Mouse (Mus musculus): ENCODE measurements around the gene Mprip. TPM values are rescaled to one million over a fixed set of nuclear protein-coding genes. Genes with fewer than 3 reads are reported as not detected.

Gene Mprip
- polyA plus RNA-seq, 1 experiment from 2014 or later = 43.8 TPM

GRCm38 (mm10) chr11:59779406-59779805, 118.3 kb downstream of the Mprip start:
- Histone ChIP-seq H3K27ac (ENCODE audit: low read length) (no peak overlapping the region), H3K4me2 (replicated peaks; ENCODE audit: low read depth, low read length) (no peak overlapping the region), H3K27me3 (ENCODE audit: insufficient read depth, low read length) (no peaks in the 10 kb centered on the region), H3K36me3 (ENCODE audit: insufficient read depth, low read length) (peaks cover 27% of the 10 kb centered on the region), H3K9ac (replicated peaks; ENCODE audit: low read length) (no peak overlapping the region), H3K4me1 (ENCODE audit: insufficient read depth, low read length) (no peaks in the 10 kb centered on the region), H3K9me3 (ENCODE audit: low read length) (no peaks in the 10 kb centered on the region), H3K4me3 (ENCODE audit: low read length) (no peak overlapping the region)
- WGBS = 74% methylated on average over 4 of the region's 4 CpGs
- ATAC-seq (ENCODE audit: low FRiP score, low TSS enrichment) = no peak

GRCm38 (mm10) chr11:59780241-59780640, 119.1 kb downstream of the Mprip start:
- no peak for ATAC-seq (ENCODE audit: low FRiP score, low TSS enrichment)
- Histone ChIP-seq H3K36me3 (ENCODE audit: insufficient read depth, low read length) (peaks cover 23% of the 10 kb centered on the region), H3K27ac (ENCODE audit: low read length) (no peak overlapping the region), H3K4me1 (ENCODE audit: insufficient read depth, low read length) (no peaks in the 10 kb centered on the region), H3K4me3 (ENCODE audit: low read length) (no peak overlapping the region), H3K9me3 (ENCODE audit: low read length) (no peaks in the 10 kb centered on the region), H3K27me3 (ENCODE audit: insufficient read depth, low read length) (no peaks in the 10 kb centered on the region), H3K4me2 (replicated peaks; ENCODE audit: low read depth, low read length) (no peak overlapping the region), H3K9ac (replicated peaks; ENCODE audit: low read length) (no peak overlapping the region)
- WGBS = 87% methylated on average over 4 of the region's 4 CpGs

GRCm38 (mm10) chr11:59782091-59782590, 121.0 kb downstream of the Mprip start:
- Histone ChIP-seq H3K4me3 (ENCODE audit: low read length) (no peak overlapping the region), H3K4me1 (ENCODE audit: insufficient read depth, low read length) (0 out of 2 replicates have a peak, but pooled peaks cover 4% of the 10 kb centered on the region), H3K9ac (replicated peaks; ENCODE audit: low read length) (no peak overlapping the region), H3K9me3 (ENCODE audit: low read length) (no peaks in the 10 kb centered on the region), H3K27me3 (ENCODE audit: insufficient read depth, low read length) (no peaks in the 10 kb centered on the region), H3K27ac (ENCODE audit: low read length) (no peak overlapping the region), H3K4me2 (replicated peaks; ENCODE audit: low read depth, low read length) (no peak overlapping the region), H3K36me3 (ENCODE audit: insufficient read depth, low read length) (peaks cover 6% of the 10 kb centered on the region)
- ATAC-seq (ENCODE audit: low FRiP score, low TSS enrichment) = no peak
- 86% methylated on average over 7 of the region's 7 CpGs for WGBS

- H3K4me2 ChIP-seq (replicated peaks; ENCODE audit: low read depth, low read length) = no peak overlapping the region
- 91% methylated on average over 6 of the region's 6 CpGs for WGBS
- H3K9me3 ChIP-seq (ENCODE audit: low read length) = no peaks in the 10 kb centered on the region
- no peaks in the 10 kb centered on the region for H3K27me3 ChIP-seq (ENCODE audit: insufficient read depth, low read length)
- no peak overlapping the region for H3K27ac ChIP-seq (ENCODE audit: low read length)
- H3K9ac ChIP-seq (replicated peaks; ENCODE audit: low read length) = no peak overlapping the region
- H3K4me3 ChIP-seq (ENCODE audit: low read length) = no peak overlapping the region
- no peaks in the 10 kb centered on the region for H3K36me3 ChIP-seq (ENCODE audit: insufficient read depth, low read length)
- no peak for ATAC-seq (ENCODE audit: low FRiP score, low TSS enrichment)
- peaks cover 10% of the 10 kb centered on the region; the same call in 1 of the 2 replicates for H3K4me1 ChIP-seq (ENCODE audit: insufficient read depth, low read length)
Observed at GRCm38 (mm10) chr11:59783591-59783990, 122.5 kb downstream of the Mprip start.

- Histone ChIP-seq H3K4me3 (ENCODE audit: low read length) (peak overlapping the region; percentile 37), H3K36me3 (ENCODE audit: insufficient read depth, low read length) (peaks cover 5% of the 10 kb centered on the region; the same call in 1 of the 2 replicates), H3K4me1 (ENCODE audit: insufficient read depth, low read length) (peaks cover 10% of the 10 kb centered on the region; the same call in 1 of the 2 replicates), H3K27ac (ENCODE audit: low read length) (no peak overlapping the region), H3K9me3 (ENCODE audit: low read length) (no peaks in the 10 kb centered on the region), H3K4me2 (replicated peaks; ENCODE audit: low read depth, low read length) (peak overlapping the region; percentile 57), H3K27me3 (ENCODE audit: insufficient read depth, low read length) (no peaks in the 10 kb centered on the region), H3K9ac (replicated peaks; ENCODE audit: low read length) (peak overlapping the region; percentile 9)
- ATAC-seq (ENCODE audit: low FRiP score, low TSS enrichment) = peak; percentile 33
- 39% methylated on average over 15 of the region's 15 CpGs for WGBS
Observed at GRCm38 (mm10) chr11:59786444-59787198, 125.5 kb downstream of the Mprip start.

- Histone ChIP-seq H3K4me3 (ENCODE audit: low read length) (peak within 1 kb of the TSS; percentile 37), H3K27me3 (ENCODE audit: insufficient read depth, low read length) (no peaks in the 10 kb centered on the region), H3K27ac (ENCODE audit: low read length) (no peak within 1 kb of the TSS), H3K36me3 (ENCODE audit: insufficient read depth, low read length) (peaks cover 12% of the 10 kb centered on the region), H3K4me2 (replicated peaks; ENCODE audit: low read depth, low read length) (peak within 1 kb of the TSS; percentile 57), H3K9me3 (ENCODE audit: low read length) (no peaks in the 10 kb centered on the region), H3K9ac (replicated peaks; ENCODE audit: low read length) (peak within 1 kb of the TSS; percentile 9), H3K4me1 (ENCODE audit: insufficient read depth, low read length) (peaks cover 10% of the 10 kb centered on the region; the same call in 1 of the 2 replicates)
- WGBS = under 1% methylated on average over 44 of the region's 51 CpGs
- ATAC-seq (ENCODE audit: low FRiP score, low TSS enrichment) = peak; percentile 83
Observed at GRCm38 (mm10) chr11:59787199-59787781, 126.2 kb downstream of the Mprip start, which contains the start of gene Pld6. Gene Pld6, minus strand, starts transcription at chr11:59787645.

- Histone ChIP-seq H3K9ac (replicated peaks; ENCODE audit: low read length) (no peak overlapping the region), H3K4me1 (ENCODE audit: insufficient read depth, low read length) (peaks cover 10% of the 10 kb centered on the region; the same call in 1 of the 2 replicates), H3K4me3 (ENCODE audit: low read length) (no peak overlapping the region), H3K27ac (ENCODE audit: low read length) (no peak overlapping the region), H3K27me3 (ENCODE audit: insufficient read depth, low read length) (no peaks in the 10 kb centered on the region), H3K36me3 (ENCODE audit: insufficient read depth, low read length) (peaks cover 23% of the 10 kb centered on the region), H3K9me3 (ENCODE audit: low read length) (no peaks in the 10 kb centered on the region), H3K4me2 (replicated peaks; ENCODE audit: low read depth, low read length) (no peak overlapping the region)
- WGBS = 86% methylated on average over 1 of the region's 1 CpGs
- ATAC-seq (ENCODE audit: low FRiP score, low TSS enrichment) = no peak
Observed at GRCm38 (mm10) chr11:59789311-59789710, 128.2 kb downstream of the Mprip start.

GRCm38 (mm10) chr11:59793390-59793789, 132.3 kb downstream of the Mprip start:
- WGBS = 90% methylated on average over 6 of the region's 6 CpGs
- Histone ChIP-seq H3K9me3 (ENCODE audit: low read length) (no peaks in the 10 kb centered on the region), H3K9ac (replicated peaks; ENCODE audit: low read length) (no peak overlapping the region), H3K27me3 (ENCODE audit: insufficient read depth, low read length) (no peaks in the 10 kb centered on the region), H3K36me3 (ENCODE audit: insufficient read depth, low read length) (peaks cover 52% of the 10 kb centered on the region), H3K4me2 (replicated peaks; ENCODE audit: low read depth, low read length) (no peak overlapping the region), H3K4me1 (ENCODE audit: insufficient read depth, low read length) (no peaks in the 10 kb centered on the region), H3K4me3 (ENCODE audit: low read length) (no peak overlapping the region), H3K27ac (ENCODE audit: low read length) (no peak overlapping the region)
- no peak for ATAC-seq (ENCODE audit: low FRiP score, low TSS enrichment)

GRCm38 (mm10) chr11:59800412-59800811, 139.3 kb downstream of the Mprip start:
- Histone ChIP-seq H3K27me3 (ENCODE audit: insufficient read depth, low read length) (no peaks in the 10 kb centered on the region), H3K9ac (replicated peaks; ENCODE audit: low read length) (no peak overlapping the region), H3K4me1 (ENCODE audit: insufficient read depth, low read length) (no peaks in the 10 kb centered on the region), H3K4me3 (ENCODE audit: low read length) (no peak overlapping the region), H3K4me2 (replicated peaks; ENCODE audit: low read depth, low read length) (no peak overlapping the region), H3K27ac (ENCODE audit: low read length) (no peak overlapping the region), H3K36me3 (ENCODE audit: insufficient read depth, low read length) (peaks cover 85% of the 10 kb centered on the region), H3K9me3 (ENCODE audit: low read length) (no peaks in the 10 kb centered on the region)
- 94% methylated on average over 10 of the region's 10 CpGs for WGBS
- ATAC-seq (ENCODE audit: low FRiP score, low TSS enrichment) = no peak

- H3K9ac ChIP-seq (replicated peaks; ENCODE audit: low read length) = no peak overlapping the region
- H3K27me3 ChIP-seq (ENCODE audit: insufficient read depth, low read length) = no peaks in the 10 kb centered on the region
- H3K4me3 ChIP-seq (ENCODE audit: low read length) = no peak overlapping the region
- H3K4me2 ChIP-seq (replicated peaks; ENCODE audit: low read depth, low read length) = no peak overlapping the region
- H3K36me3 ChIP-seq (ENCODE audit: insufficient read depth, low read length) = peaks cover 92% of the 10 kb centered on the region
- H3K9me3 ChIP-seq (ENCODE audit: low read length) = no peaks in the 10 kb centered on the region
- H3K4me1 ChIP-seq (ENCODE audit: insufficient read depth, low read length) = no peaks in the 10 kb centered on the region
- no peak for ATAC-seq (ENCODE audit: low FRiP score, low TSS enrichment)
- 96% methylated on average over 8 of the region's 8 CpGs for WGBS
- H3K27ac ChIP-seq (ENCODE audit: low read length) = no peak overlapping the region
Observed at GRCm38 (mm10) chr11:59801881-59802280, 140.8 kb downstream of the Mprip start.

Data from kidney, embryonic 16.5 days (tissue).